Mouse (Mus musculus) neural tube, embryonic 13.5 days (tissue): ENCODE results near the gene Slc28a2. TPM values are rescaled to one million over a fixed set of nuclear protein-coding genes. Genes with fewer than 3 reads are reported as not detected.
"Not testable (repeated sequence)": the region's sequence is repeated elsewhere in the genome, so short reads cannot be mapped to it uniquely, and the experiment has no call there.

Source experiments
- ATAC-seq: fragments of 200-750 bp; cut with Nextera tagmentation; 2 replicates; pipeline ENCODE4 v1.8.0; 2017; ENCODE audit warnings: low read depth, mild to moderate bottlenecking, moderate TSS enrichment, moderate library complexity
- H3K27ac ChIP-seq: fragments of 300-500 bp; sonication (generic); replicated peaks from 2 replicates; pipeline ENCODE4 v1.5.1; 2015; ENCODE audit warnings: moderate library complexity, mild to moderate bottlenecking, inconsistent platforms
- H3K27me3 ChIP-seq: fragments of 300-500 bp; sonication (generic); 2 replicates; pipeline ENCODE4 v1.6.1; 2015; ENCODE audit warnings: mild to moderate bottlenecking, inconsistent platforms
- H3K36me3 ChIP-seq: fragments of 300-500 bp; sonication (generic); 2 replicates; pipeline ENCODE4 v1.6.1; 2015; ENCODE audit warnings: mild to moderate bottlenecking, inconsistent platforms
- H3K4me1 ChIP-seq: fragments of 300-500 bp; sonication (generic); replicated peaks from 2 replicates; pipeline ENCODE4 v1.6.1; 2015; ENCODE audit warnings: inconsistent platforms
- H3K4me2 ChIP-seq: fragments of 300-500 bp; sonication (generic); 2 replicates; pipeline ENCODE4 v1.6.1; 2015; ENCODE audit warnings: inconsistent platforms, mild to moderate bottlenecking, moderate library complexity
- H3K4me3 ChIP-seq: fragments of 300-500 bp; sonication (generic); 2 replicates; pipeline ENCODE4 v1.5.1; 2015; ENCODE audit warnings: mild to moderate bottlenecking, inconsistent platforms
- H3K9ac ChIP-seq: fragments of 300-500 bp; sonication (generic); 2 replicates; pipeline ENCODE4 v1.6.1; 2015; ENCODE audit warnings: moderate library complexity, mild to moderate bottlenecking, inconsistent platforms
- H3K9me3 ChIP-seq: fragments of 300-500 bp; sonication (generic); 2 replicates; pipeline ENCODE4 v1.6.1; 2016; ENCODE audit warnings: inconsistent platforms
- WGBS: fragments of 180-500 bp; shearing (Covaris S2); methylation state at CpG from one replicate; pipeline ENCODE4 v1.1.7; 2015; 5-methylcytosine and 5-hydroxymethylcytosine counted together
- polyA plus RNA-seq: library from polyadenylated mRNA; unstranded; fragments of >200 nt; fragmentation: Nextera tagmentation; extraction: Ambion mirVana; gene quantifications from 2 replicates; pipeline ENCODE4 v1.2.1, GENCODE M21; 2015

The Slc28a2 gene
- polyA plus RNA-seq: 0.11 TPM in 1 of 2 replicates, not detected in the other

DNA sequence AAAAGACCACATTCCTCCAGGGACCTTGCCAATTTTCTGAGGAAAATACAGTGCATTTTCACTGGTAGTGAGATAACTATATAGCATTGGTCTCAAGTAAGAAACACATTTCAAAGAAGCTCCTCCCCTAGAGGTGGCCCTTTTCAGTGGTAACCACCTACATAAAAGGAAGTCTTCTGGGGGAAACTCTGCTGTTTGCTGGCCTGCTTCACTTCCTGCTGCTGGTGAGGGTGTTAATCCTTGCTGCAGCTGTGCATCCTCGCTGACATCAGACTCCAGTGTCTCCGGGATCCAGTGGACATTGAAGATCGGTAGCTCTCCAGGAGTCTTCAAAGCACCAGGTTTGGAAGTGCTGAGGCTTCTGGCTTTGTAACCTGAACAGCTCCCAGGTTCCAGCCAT, at the start of gene Slc28a2:
Slc28a2 (plus strand) TSS at position 278 of the 400 bp plus-strand sequence.
- not testable (repeated sequence) for H3K4me2 ChIP-seq, H3K36me3 ChIP-seq, H3K27ac ChIP-seq, H3K4me3 ChIP-seq, H3K4me1 ChIP-seq, H3K9ac ChIP-seq, ATAC-seq, H3K9me3 ChIP-seq, H3K27me3 ChIP-seq
- 49% methylated on average over 3 of the region's 3 CpGs for WGBS

DNA sequence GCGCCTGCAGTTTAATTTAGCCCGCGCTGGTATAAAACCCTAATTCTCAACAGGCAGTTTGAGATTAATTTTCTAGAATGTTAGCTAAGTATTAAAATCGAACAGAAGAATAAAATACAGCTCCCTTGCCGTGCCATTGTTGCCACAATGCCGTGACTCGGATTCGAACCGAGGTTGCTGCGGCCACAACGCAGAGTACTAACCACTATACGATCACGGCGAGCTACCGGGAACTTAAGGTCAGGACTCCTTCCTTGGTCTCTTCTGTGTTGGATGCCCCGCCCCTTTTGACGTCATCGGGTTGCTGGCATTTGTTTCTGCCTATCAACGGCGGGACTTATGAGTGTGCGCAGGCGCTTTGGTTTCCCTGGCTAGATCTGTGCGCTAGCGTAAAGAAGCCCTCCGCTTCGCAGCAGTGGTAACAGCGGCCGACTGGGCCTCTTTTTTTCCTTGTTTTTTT, 49.0 kb upstream of the Slc28a2 start:
- Histone ChIP-seq H3K4me2 (peak overlapping the region; percentile 51), H3K9ac (peak overlapping the region; percentile 76), H3K27ac (peak overlapping the region; percentile 92), H3K4me1 (peaks cover 15% of the 10 kb centered on the region), H3K27me3 (no peaks in the 10 kb centered on the region), H3K36me3 (no peaks in the 10 kb centered on the region), H3K4me3 (peak overlapping the region; percentile 57), H3K9me3 (no peaks in the 10 kb centered on the region)
- WGBS: 1% methylated on average over 28 of the region's 28 CpGs
- peak; percentile 92 for ATAC-seq

GRCm38 (mm10) chr2:122377751-122378246, 48.5 kb upstream of the Slc28a2 start:
- Histone ChIP-seq H3K9ac (peak overlapping the region; percentile 76), H3K4me3 (peak overlapping the region; percentile 57), H3K9me3 (no peaks in the 10 kb centered on the region), H3K36me3 (no peaks in the 10 kb centered on the region), H3K4me1 (peaks cover 15% of the 10 kb centered on the region), H3K27me3 (no peaks in the 10 kb centered on the region), H3K4me2 (peak overlapping the region; percentile 51), H3K27ac (peak overlapping the region; percentile 92)
- WGBS: under 1% methylated on average over 26 of the region's 26 CpGs
- ATAC-seq: peak; percentile 86

DNA sequence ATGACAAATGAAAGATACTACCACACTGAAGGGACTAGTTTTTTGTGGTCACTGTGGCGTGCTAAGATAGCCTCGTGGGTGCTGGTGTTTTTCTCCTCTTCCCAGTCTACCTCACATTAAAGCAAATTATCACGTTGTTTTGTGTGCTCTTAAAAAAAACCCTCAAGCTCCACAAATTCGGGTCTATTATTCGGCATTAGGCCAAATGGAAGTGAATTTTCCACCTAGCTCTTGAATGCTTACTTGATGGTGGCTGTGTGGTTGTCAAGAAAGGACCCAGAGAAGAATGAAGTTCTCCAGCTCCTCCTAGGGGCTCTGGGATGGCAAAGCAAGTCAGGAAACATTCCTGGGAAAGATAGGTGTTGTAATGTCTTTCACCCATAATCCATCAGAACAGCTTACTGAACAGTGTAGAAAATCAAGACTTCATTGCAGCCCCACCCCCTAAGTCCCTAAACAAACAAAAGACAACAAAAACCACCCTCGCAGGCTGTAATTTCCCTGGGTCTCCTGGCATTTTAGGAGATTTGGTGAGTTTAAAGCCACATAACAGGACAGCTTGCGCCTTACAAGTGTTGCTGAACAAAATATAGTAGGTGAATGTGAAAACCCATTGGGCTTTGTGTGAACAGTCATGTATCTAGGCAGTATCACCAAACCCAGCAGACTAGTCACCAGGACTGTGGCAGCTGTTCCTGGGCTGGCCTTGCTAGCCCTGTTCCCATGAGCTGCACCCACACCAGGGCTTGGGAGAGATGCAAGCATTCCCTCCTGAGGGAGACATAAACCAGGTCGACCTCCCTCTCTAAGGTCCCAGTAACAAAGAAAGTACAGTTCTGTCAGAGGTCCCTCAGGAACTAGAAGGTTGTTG, 47.6 kb upstream of the Slc28a2 start:
- H3K9me3 ChIP-seq: no peaks in the 10 kb centered on the region
- peak overlapping the region; percentile 76 for H3K9ac ChIP-seq
- peak overlapping the region; percentile 51 for H3K4me2 ChIP-seq
- no peak for ATAC-seq
- H3K27ac ChIP-seq: peak overlapping the region; percentile 92
- H3K4me1 ChIP-seq: peaks cover 15% of the 10 kb centered on the region
- peak overlapping the region; percentile 57 for H3K4me3 ChIP-seq
- no peaks in the 10 kb centered on the region for H3K36me3 ChIP-seq
- no peaks in the 10 kb centered on the region for H3K27me3 ChIP-seq
- WGBS: 20% methylated on average over 8 of the region's 8 CpGs

DNA sequence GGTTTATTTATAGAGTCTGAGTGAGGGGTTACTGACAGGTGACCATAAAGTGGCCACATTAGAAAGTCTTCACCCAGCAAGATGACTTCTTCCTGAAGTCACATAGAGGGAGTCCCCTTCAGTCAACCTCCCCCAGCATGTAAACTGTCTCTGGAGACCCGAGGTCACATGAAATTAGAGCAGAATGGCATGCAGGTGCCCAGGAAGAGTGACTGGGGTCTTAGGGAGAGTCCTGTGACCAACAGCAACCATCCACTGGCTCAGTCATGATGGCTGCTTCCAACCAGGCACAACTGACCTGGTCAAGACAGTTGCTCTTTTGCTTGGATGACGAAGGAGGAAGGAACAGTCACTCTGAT, 47.0 kb upstream of the Slc28a2 start:
- H3K36me3 ChIP-seq: no peaks in the 10 kb centered on the region
- whole genome bisulfite sequencing: 57% methylated on average over 2 of the region's 2 CpGs
- no peak overlapping the region for H3K27ac ChIP-seq
- no peak for ATAC-seq
- no peaks in the 10 kb centered on the region for H3K9me3 ChIP-seq
- H3K27me3 ChIP-seq: no peaks in the 10 kb centered on the region
- no peak overlapping the region for H3K4me2 ChIP-seq
- H3K4me3 ChIP-seq: no peak overlapping the region
- peaks cover 15% of the 10 kb centered on the region for H3K4me1 ChIP-seq
- no peak overlapping the region for H3K9ac ChIP-seq

DNA sequence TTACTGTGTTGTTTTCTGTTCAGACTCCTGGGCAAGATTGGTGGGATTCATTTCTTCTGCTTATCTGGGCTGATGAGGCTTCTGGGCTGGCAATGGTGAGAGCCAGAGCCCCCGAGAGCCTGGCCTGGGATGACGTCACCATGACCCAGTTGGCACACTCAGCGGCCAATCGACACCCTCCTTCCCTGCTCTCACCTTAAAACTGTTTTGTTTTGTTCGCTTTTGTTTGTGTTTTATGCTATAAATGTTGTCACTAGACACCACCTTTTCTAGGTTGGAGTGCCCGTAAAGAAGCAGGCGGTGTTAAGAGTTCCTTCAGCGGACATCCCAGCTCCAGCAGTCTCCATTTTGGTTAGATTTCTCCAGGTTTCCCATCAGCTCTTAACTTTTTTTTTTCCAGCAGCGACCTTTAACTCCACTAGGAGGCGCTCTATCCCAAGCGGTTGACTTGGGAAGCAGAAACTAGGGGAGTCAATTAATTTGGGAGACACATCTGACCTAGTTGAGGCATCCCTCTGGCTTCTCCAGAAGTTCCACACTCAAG, 45.4 kb upstream of the Slc28a2 start:
- Histone ChIP-seq H3K27me3 (no peaks in the 10 kb centered on the region), H3K4me1 (peaks cover 10% of the 10 kb centered on the region), H3K27ac (no peak overlapping the region), H3K9me3 (no peaks in the 10 kb centered on the region), H3K4me3 (peak overlapping the region; percentile 16; the same call in 1 of the 2 replicates), H3K36me3 (no peaks in the 10 kb centered on the region), H3K9ac (no peak overlapping the region), H3K4me2 (peak overlapping the region; percentile 39)
- no peak for ATAC-seq
- WGBS: 14% methylated on average over 11 of the region's 11 CpGs

GRCm38 (mm10) chr2:122381329-122382103, 44.8 kb upstream of the Slc28a2 start:
- Histone ChIP-seq H3K27ac (no peak overlapping the region), H3K9me3 (no peaks in the 10 kb centered on the region), H3K4me3 (no peak overlapping the region), H3K4me2 (no peak overlapping the region), H3K36me3 (no peaks in the 10 kb centered on the region), H3K9ac (no peak overlapping the region), H3K4me1 (peaks cover 4% of the 10 kb centered on the region; the same call in 1 of the 2 replicates), H3K27me3 (no peaks in the 10 kb centered on the region)
- 77% methylated on average over 16 of the region's 16 CpGs for WGBS
- ATAC-seq: no peak

GRCm38 (mm10) chr2:122382121-122382520, 44.2 kb upstream of the Slc28a2 start:
- H3K36me3 ChIP-seq: no peaks in the 10 kb centered on the region
- WGBS: 82% methylated on average over 6 of the region's 6 CpGs
- peaks cover 4% of the 10 kb centered on the region; the same call in 1 of the 2 replicates for H3K4me1 ChIP-seq
- no peak for ATAC-seq
- no peaks in the 10 kb centered on the region for H3K9me3 ChIP-seq
- no peak overlapping the region for H3K27ac ChIP-seq
- no peak overlapping the region for H3K9ac ChIP-seq
- H3K4me2 ChIP-seq: no peak overlapping the region
- H3K27me3 ChIP-seq: no peaks in the 10 kb centered on the region
- no peak overlapping the region for H3K4me3 ChIP-seq

GRCm38 (mm10) chr2:122385095-122385494, 41.2 kb upstream of the Slc28a2 start:
- peaks cover 4% of the 10 kb centered on the region; the same call in 1 of the 2 replicates for H3K4me1 ChIP-seq
- no peak overlapping the region for H3K4me3 ChIP-seq
- H3K27me3 ChIP-seq: no peaks in the 10 kb centered on the region
- no peak overlapping the region for H3K9ac ChIP-seq
- no peak overlapping the region for H3K27ac ChIP-seq
- no peak for ATAC-seq
- H3K9me3 ChIP-seq: no peaks in the 10 kb centered on the region
- no peaks in the 10 kb centered on the region for H3K36me3 ChIP-seq
- WGBS: 38% methylated on average over 3 of the region's 3 CpGs
- no peak overlapping the region for H3K4me2 ChIP-seq

DNA sequence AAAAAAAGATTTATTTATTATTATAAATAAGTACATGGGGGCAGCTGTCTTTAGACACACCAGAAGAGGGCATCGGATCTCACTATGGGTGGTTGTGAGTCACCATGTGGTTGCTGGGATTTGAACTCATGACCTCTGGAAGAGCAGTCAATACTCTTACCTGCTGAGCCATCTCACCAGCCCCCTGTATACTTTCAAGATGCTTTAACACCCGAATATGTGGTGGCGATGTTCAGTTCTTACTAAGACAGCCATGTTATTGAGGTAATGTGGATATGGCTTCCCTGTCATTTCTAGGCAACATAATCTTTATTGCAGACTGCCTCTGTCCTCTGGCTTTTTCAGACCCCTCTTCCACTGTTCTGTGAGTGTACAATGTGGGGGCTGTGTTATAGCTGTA, 39.1 kb upstream of the Slc28a2 start:
- H3K4me1 ChIP-seq, H3K27ac ChIP-seq, H3K4me2 ChIP-seq, H3K27me3 ChIP-seq, H3K4me3 ChIP-seq, H3K9ac ChIP-seq, ATAC-seq, H3K36me3 ChIP-seq, H3K9me3 ChIP-seq: not testable (repeated sequence)
- 91% methylated on average over 3 of the region's 3 CpGs for WGBS

- Histone ChIP-seq H3K36me3 (no peaks in the 10 kb centered on the region), H3K9ac (no peak overlapping the region), H3K4me2 (no peak overlapping the region), H3K4me1 (no peaks in the 10 kb centered on the region), H3K27me3 (no peaks in the 10 kb centered on the region), H3K4me3 (no peak overlapping the region), H3K9me3 (no peaks in the 10 kb centered on the region), H3K27ac (no peak overlapping the region)
- ATAC-seq: no peak
- 88% methylated on average over 1 of the region's 1 CpGs for WGBS
Observed at GRCm38 (mm10) chr2:122396150-122396549, 30.1 kb upstream of the Slc28a2 start.

DNA sequence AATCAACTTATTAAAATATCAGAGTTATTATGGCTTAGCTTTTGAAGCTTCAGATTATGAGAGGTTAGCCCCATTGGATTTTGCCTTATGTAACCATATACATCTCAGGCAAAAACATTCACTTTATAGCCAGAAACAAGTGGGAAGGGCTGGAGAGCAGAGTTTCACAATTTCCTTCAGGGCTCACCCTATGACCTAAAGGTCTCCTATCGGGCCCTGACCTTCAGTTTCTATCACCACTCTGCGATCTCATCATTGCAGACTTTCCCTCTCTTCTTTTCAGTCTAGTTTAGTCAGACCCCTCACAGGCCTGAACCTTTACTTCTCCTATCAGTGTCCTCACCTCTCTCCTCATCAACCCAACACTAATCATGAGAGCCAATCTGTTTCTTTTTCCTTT, 18.7 kb upstream of the Slc28a2 start:
- H3K27me3 ChIP-seq: no peaks in the 10 kb centered on the region
- 88% methylated on average over 2 of the region's 2 CpGs for WGBS

More for the DNA sequence above, 18.7 kb upstream of the Slc28a2 start:
- no peaks in the 10 kb centered on the region for H3K36me3 ChIP-seq
- H3K27ac ChIP-seq: no peak overlapping the region
- ATAC-seq: no peak
- H3K4me2 ChIP-seq: no peak overlapping the region
- no peak overlapping the region for H3K9ac ChIP-seq
- no peak overlapping the region for H3K4me3 ChIP-seq
- H3K4me1 ChIP-seq: no peaks in the 10 kb centered on the region
- no peaks in the 10 kb centered on the region for H3K9me3 ChIP-seq
